Mouse (Mus musculus) intestine, embryonic 15.5 days (tissue): Measurements from ENCODE around the gene Ldhd. TPM values are rescaled to one million over a fixed set of nuclear protein-coding genes. Genes with fewer than 3 reads are reported as not detected.

ENCODE experiments used
- ATAC-seq: fragments of 200-750 bp; cut with Nextera tagmentation; 2 replicates; pipeline ENCODE4 v1.8.0; 2017; ENCODE audit warnings: moderate TSS enrichment, moderate library complexity
- H3K27ac ChIP-seq: fragments of 300-500 bp; sonication (generic); 2 replicates; pipeline ENCODE4 v1.5.1; 2015; ENCODE audit warnings: mild to moderate bottlenecking, inconsistent platforms
- H3K27me3 ChIP-seq: fragments of 300-500 bp; sonication (generic); replicated peaks from 2 replicates; pipeline ENCODE4 v1.6.1; 2015; ENCODE audit warnings: inconsistent platforms
- H3K36me3 ChIP-seq: fragments of 300-500 bp; sonication (generic); 2 replicates; pipeline ENCODE4 v1.6.1; 2015; ENCODE audit warnings: inconsistent platforms
- H3K4me1 ChIP-seq: fragments of 300-500 bp; sonication (generic); replicated peaks from 2 replicates; pipeline ENCODE4 v1.6.1; 2015; ENCODE audit warnings: inconsistent platforms
- H3K4me2 ChIP-seq: fragments of 300-500 bp; sonication (generic); replicated peaks from 2 replicates; pipeline ENCODE4 v1.6.1; 2015; ENCODE audit warnings: mild to moderate bottlenecking, inconsistent platforms
- H3K4me3 ChIP-seq: fragments of 300-500 bp; sonication (generic); replicated peaks from 2 replicates; pipeline ENCODE4 v1.5.1; 2015; ENCODE audit warnings: inconsistent platforms
- H3K9ac ChIP-seq: fragments of 300-500 bp; sonication (generic); 2 replicates; pipeline ENCODE4 v1.6.1; 2015; ENCODE audit warnings: inconsistent platforms
- H3K9me3 ChIP-seq: fragments of 300-500 bp; sonication (generic); 2 replicates; pipeline ENCODE4 v1.6.1; 2016; ENCODE audit warnings: inconsistent platforms
- WGBS: fragments of 180-500 bp; shearing (Covaris S2); methylation state at CpG from one replicate; pipeline ENCODE4 v1.1.7; 2015; 5-methylcytosine and 5-hydroxymethylcytosine counted together
- polyA plus RNA-seq: library from polyadenylated mRNA; unstranded; fragments of >200 nt; fragmentation: Nextera tagmentation; extraction: Ambion mirVana; gene quantifications from 2 replicates; pipeline ENCODE4 v1.2.1, GENCODE M21; 2015

The Ldhd gene
- polyA plus RNA-seq, 1 experiment from 2014 or later: 1.6 TPM

- Histone ChIP-seq H3K27ac (no peak overlapping the region), H3K27me3 (no peaks in the 10 kb centered on the region), H3K4me2 (no peak overlapping the region), H3K9ac (no peak overlapping the region), H3K4me1 (0 out of 2 replicates have a peak, but pooled peaks cover 4% of the 10 kb centered on the region), H3K36me3 (no peaks in the 10 kb centered on the region; the same call in 1 of the 2 replicates), H3K4me3 (no peak overlapping the region), H3K9me3 (no peaks in the 10 kb centered on the region)
- no peak for ATAC-seq
- 88% methylated on average over 2 of the region's 2 CpGs for WGBS
Measured at GRCm38 (mm10) chr8:111588336-111588735, 41.8 kb downstream of the Ldhd start.

- H3K4me2 ChIP-seq: no peak overlapping the region
- H3K4me3 ChIP-seq: no peak overlapping the region
- H3K4me1 ChIP-seq: 0 out of 2 replicates have a peak, but pooled peaks cover under 1% of the 10 kb centered on the region
- no peaks in the 10 kb centered on the region for H3K27me3 ChIP-seq
- no peak for ATAC-seq
- H3K27ac ChIP-seq: no peak overlapping the region
- H3K9ac ChIP-seq: no peak overlapping the region
- H3K36me3 ChIP-seq: no peaks in the 10 kb centered on the region; the same call in 1 of the 2 replicates
- WGBS: 85% methylated on average over 1 of the region's 1 CpGs
- no peaks in the 10 kb centered on the region for H3K9me3 ChIP-seq
Measured at GRCm38 (mm10) chr8:111587545-111588094, 42.6 kb downstream of the Ldhd start.

- Histone ChIP-seq H3K9ac (no peak overlapping the region), H3K36me3 (no peaks in the 10 kb centered on the region; the same call in 1 of the 2 replicates), H3K4me3 (no peak overlapping the region), H3K9me3 (no peaks in the 10 kb centered on the region), H3K4me2 (no peak overlapping the region), H3K27ac (no peak overlapping the region), H3K4me1 (no peaks in the 10 kb centered on the region), H3K27me3 (no peaks in the 10 kb centered on the region)
- ATAC-seq: no peak
- WGBS: 86% methylated on average over 3 of the region's 3 CpGs
Measured at GRCm38 (mm10) chr8:111584946-111585345, 45.2 kb downstream of the Ldhd start.

DNA sequence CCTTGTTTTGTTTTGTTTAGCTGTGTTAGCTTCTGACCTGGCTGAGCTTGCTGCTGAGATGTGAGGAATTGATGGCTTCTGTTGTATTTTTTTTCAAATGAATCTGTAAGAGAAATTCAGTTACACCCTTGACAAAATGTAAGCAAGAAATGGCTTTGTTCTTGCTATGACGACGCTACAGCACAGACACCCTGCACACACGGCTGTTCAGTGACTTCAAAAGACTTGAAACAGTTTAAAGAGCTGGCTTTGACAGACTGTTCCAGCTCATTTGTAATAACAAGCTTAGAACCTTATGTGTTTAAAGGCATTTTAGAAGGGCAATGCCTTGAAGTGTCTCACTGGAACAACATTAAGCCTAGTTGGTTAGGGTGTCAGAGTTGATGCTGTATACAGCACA, 47.8 kb downstream of the Ldhd start:
- no peak for ATAC-seq
- Histone ChIP-seq H3K4me1 (no peaks in the 10 kb centered on the region), H3K4me2 (no peak overlapping the region), H3K27ac (no peak overlapping the region), H3K4me3 (no peak overlapping the region), H3K36me3 (no peaks in the 10 kb centered on the region; the same call in 1 of the 2 replicates), H3K27me3 (no peaks in the 10 kb centered on the region), H3K9ac (no peak overlapping the region), H3K9me3 (no peaks in the 10 kb centered on the region)
- WGBS: 59% methylated on average over 3 of the region's 3 CpGs

DNA sequence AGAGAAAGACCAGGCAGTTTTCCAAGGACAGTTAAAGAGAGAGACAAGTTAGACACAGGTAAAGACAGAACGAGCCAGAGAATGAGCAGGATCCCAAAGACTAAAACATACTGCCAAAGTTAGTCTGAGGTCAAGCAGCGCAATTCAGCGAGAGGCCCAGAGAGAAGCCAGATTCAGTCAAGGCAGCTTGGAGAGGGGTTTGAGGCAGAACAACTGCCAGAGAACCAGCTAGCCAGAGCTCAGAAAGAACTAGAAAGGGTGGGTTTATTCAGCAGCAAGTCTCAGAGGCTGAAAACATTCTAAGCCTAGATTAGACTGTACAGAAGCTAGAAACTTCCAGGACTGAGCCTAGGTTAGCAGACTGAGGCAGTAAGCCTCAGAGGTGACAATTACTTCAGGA, 49.9 kb downstream of the Ldhd start:
- Histone ChIP-seq H3K4me2 (no peak overlapping the region), H3K4me1 (peaks cover 11% of the 10 kb centered on the region; the same call in 1 of the 2 replicates), H3K27ac (no peak overlapping the region), H3K36me3 (no peaks in the 10 kb centered on the region; the same call in 1 of the 2 replicates), H3K9ac (no peak overlapping the region), H3K9me3 (no peaks in the 10 kb centered on the region), H3K27me3 (no peaks in the 10 kb centered on the region), H3K4me3 (no peak overlapping the region)
- 73% methylated on average over 3 of the region's 3 CpGs for WGBS
- no peak for ATAC-seq

GRCm38 (mm10) chr8:111579318-111579717, 50.9 kb downstream of the Ldhd start:
- H3K36me3 ChIP-seq: no peaks in the 10 kb centered on the region; the same call in 1 of the 2 replicates
- H3K27ac ChIP-seq: no peak overlapping the region
- H3K9me3 ChIP-seq: no peaks in the 10 kb centered on the region
- ATAC-seq: no peak
- H3K4me3 ChIP-seq: no peak overlapping the region
- 95% methylated on average over 1 of the region's 1 CpGs for WGBS
- H3K9ac ChIP-seq: no peak overlapping the region
- H3K4me1 ChIP-seq: peaks cover 11% of the 10 kb centered on the region; the same call in 1 of the 2 replicates
- no peaks in the 10 kb centered on the region for H3K27me3 ChIP-seq
- no peak overlapping the region for H3K4me2 ChIP-seq

DNA sequence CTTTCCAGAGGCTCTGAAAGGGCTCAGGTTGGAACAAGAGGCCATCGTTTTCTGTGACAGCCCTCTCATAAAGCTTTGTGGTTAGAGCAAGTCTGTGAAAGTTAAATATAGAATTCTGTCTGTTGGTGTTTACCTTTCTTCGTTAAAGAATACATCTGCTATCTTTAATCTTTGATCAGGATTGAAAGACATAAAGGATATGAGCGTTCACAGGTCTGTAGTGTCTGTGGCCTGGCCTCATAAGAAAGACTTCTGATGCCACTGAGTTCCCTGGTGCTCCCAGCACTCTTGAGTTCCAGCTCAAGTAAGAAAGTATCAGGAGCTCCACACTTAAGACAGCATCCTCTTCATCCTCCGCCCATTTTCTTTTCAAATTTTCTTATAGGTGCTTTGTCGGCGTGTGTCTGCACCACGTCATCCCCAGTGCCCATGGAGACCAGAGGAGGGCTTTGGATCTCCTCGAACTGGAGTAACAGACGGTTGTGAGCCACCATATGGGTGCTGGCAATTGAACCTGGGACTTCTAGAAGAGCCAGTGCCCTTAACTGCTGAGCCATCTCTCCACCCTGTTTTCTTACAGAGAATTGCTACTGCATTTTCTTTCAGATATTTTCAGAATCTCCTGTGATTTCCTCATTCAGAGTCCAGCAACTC, 52.2 kb downstream of the Ldhd start:
- WGBS: 75% methylated on average over 9 of the region's 9 CpGs
- H3K27me3 ChIP-seq: no peaks in the 10 kb centered on the region
- H3K4me2 ChIP-seq: no peak overlapping the region
- H3K9ac ChIP-seq: no peak overlapping the region
- H3K27ac ChIP-seq: no peak overlapping the region
- no peaks in the 10 kb centered on the region for H3K9me3 ChIP-seq
- no peak overlapping the region for H3K4me3 ChIP-seq
- ATAC-seq: no peak
- no peaks in the 10 kb centered on the region for H3K36me3 ChIP-seq
- H3K4me1 ChIP-seq: peaks cover 11% of the 10 kb centered on the region

- Histone ChIP-seq H3K9ac (no peak overlapping the region), H3K4me1 (peaks cover 25% of the 10 kb centered on the region), H3K27me3 (no peaks in the 10 kb centered on the region), H3K4me2 (no peak overlapping the region), H3K36me3 (no peaks in the 10 kb centered on the region), H3K27ac (no peak overlapping the region), H3K4me3 (no peak overlapping the region), H3K9me3 (no peaks in the 10 kb centered on the region)
- ATAC-seq: no peak
Measured at GRCm38 (mm10) chr8:111576501-111576900, 53.7 kb downstream of the Ldhd start.

GRCm38 (mm10) chr8:111575492-111575891, 54.7 kb downstream of the Ldhd start:
- Histone ChIP-seq H3K27me3 (no peaks in the 10 kb centered on the region), H3K4me3 (no peak overlapping the region), H3K27ac (no peak overlapping the region), H3K4me2 (no peak overlapping the region), H3K9ac (no peak overlapping the region), H3K9me3 (no peaks in the 10 kb centered on the region), H3K36me3 (no peaks in the 10 kb centered on the region), H3K4me1 (peaks cover 25% of the 10 kb centered on the region)
- ATAC-seq: no peak
- WGBS: 91% methylated on average over 4 of the region's 4 CpGs

DNA sequence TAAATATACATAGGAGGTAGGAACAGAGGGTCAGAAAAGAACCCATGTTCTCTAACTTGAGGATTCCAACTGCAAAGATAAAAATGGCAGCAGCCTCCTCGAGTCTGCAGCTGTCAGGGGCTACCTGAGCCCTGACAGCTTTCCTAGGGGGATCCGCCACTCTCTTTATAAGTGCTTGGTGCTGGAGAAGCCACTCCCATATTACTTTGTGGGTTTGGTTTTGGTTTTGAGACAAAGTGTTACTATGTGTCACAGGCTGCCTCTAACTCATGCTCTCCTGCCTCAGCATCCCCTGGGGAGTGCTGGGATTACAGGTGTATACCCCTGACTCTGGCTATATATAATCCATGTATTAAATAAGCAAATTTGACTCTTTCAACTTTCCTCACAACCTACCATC, 56.2 kb downstream of the Ldhd start:
- WGBS: 75% methylated on average over 2 of the region's 2 CpGs
- Histone ChIP-seq H3K4me1 (peaks cover 25% of the 10 kb centered on the region), H3K36me3 (no peaks in the 10 kb centered on the region), H3K9ac (no peak overlapping the region), H3K27ac (no peak overlapping the region), H3K27me3 (no peaks in the 10 kb centered on the region), H3K9me3 (no peaks in the 10 kb centered on the region), H3K4me2 (no peak overlapping the region), H3K4me3 (no peak overlapping the region)
- peak; percentile 11; the same call in 1 of the 2 replicates for ATAC-seq

Other genes starting within 250 kb of the Ldhd start
- 0.88 and 1.2 TPM in 2 replicates for gene Fa2h, start 236.6 kb downstream of the Ldhd start, polyA plus RNA-seq
- 4.1 and 4.5 TPM in 2 replicates for gene Wdr59, start 108.3 kb downstream of the Ldhd start, polyA plus RNA-seq
- 24.6 and 26.0 TPM in 2 replicates for gene Znrf1, start 94.3 kb downstream of the Ldhd start, polyA plus RNA-seq
- gene Zfp1, start 13.0 kb upstream of the Ldhd start, polyA plus RNA-seq: 14.9 and 15.7 TPM in 2 replicates
- 1,145 and 3,143 TPM in 2 replicates for gene Ctrb1, start 60.6 kb upstream of the Ldhd start, polyA plus RNA-seq
- 40.8 and 44.2 TPM in 2 replicates for gene Bcar1, start 113.4 kb upstream of the Ldhd start, polyA plus RNA-seq
- gene Cfdp1, start 223.9 kb upstream of the Ldhd start, polyA plus RNA-seq: 182 and 187 TPM in 2 replicates
- gene Tmem170, start 246.4 kb upstream of the Ldhd start, polyA plus RNA-seq: 15.9 and 16.0 TPM in 2 replicates